Mouse (Mus musculus) lung, adult 2 months (tissue): ENCODE results near the gene Trp53. TPM values are rescaled to one million over a fixed set of nuclear protein-coding genes. Genes with fewer than 3 reads are reported as not detected.
"Not testable (repeated sequence)": the region's sequence is repeated elsewhere in the genome, so short reads cannot be mapped to it uniquely, and the experiment has no call there.

Experiments
- DNase-seq: peaks from one replicate; pipeline ENCODE4 v3.0.0; 2022
- H3K4me1 ChIP-seq: fragments of 200-500 bp; 2 replicates; pipeline ENCODE4 v1.6.1; 2011; ENCODE audit warnings: low read length; ENCODE audit not compliant: control insufficient read depth, insufficient read depth
- H3K4me3 ChIP-seq: fragments of 200-500 bp; replicated peaks from 2 replicates; pipeline ENCODE3; 2011; ENCODE audit warnings: low read depth, mild to moderate bottlenecking, control low read depth, low read length; ENCODE audit errors: extremely low read depth
- CTCF ChIP-seq: fragments of 200-500 bp; IDR thresholded peaks from 2 replicates; pipeline ENCODE4 v1.5.1; 2011; ENCODE audit warnings: mild to moderate bottlenecking, low read length, control low read depth; ENCODE audit not compliant: insufficient read depth
- POLR2A ChIP-seq: fragments of 200-500 bp; IDR thresholded peaks from 2 replicates; pipeline ENCODE4 v1.6.1; 2011; ENCODE audit warnings: low read depth, mild to moderate bottlenecking, control low read depth, low read length, borderline replicate concordance; ENCODE audit errors: extremely low read depth
- WGBS: fragments of 180-500 bp; shearing (Covaris S2); methylation state at CpG from one replicate; pipeline ENCODE4 v1.1.7; 2018; 5-methylcytosine and 5-hydroxymethylcytosine counted together
- polyA plus RNA-seq: library from polyadenylated mRNA; depleted of rRNA; stranded (reverse); fragments of >200 nt; gene quantifications from 2 replicates; pipeline ENCODE4 v1.2.3, GENCODE M21; 2012; rRNA removed

Trp53 gene
- 66.8 and 75.0 TPM in 2 replicates for polyA plus RNA-seq

GRCm38 (mm10) chr11:69580091-69580514 is at the start of gene Trp53, which contains the start of gene Wrap53:
TSS of gene Trp53 (plus strand) at chr11:69580359.
TSS of gene Wrap53 (minus strand) at chr11:69580255.
- TF ChIP-seq CTCF (no peak), POLR2A (peak; percentile 84; the same call in 1 of the 2 replicates)
- peak within 1 kb of the TSS; percentile 91 for H3K4me3 ChIP-seq
- peak; percentile 87 for DNase-seq
- under 1% methylated on average over 13 of the region's 13 CpGs for WGBS
- peaks cover 10% of the 10 kb centered on the region for H3K4me1 ChIP-seq

- H3K4me3 ChIP-seq, DNase-seq, H3K4me1 ChIP-seq: not testable (repeated sequence)
- WGBS = 86% methylated on average over 6 of the region's 6 CpGs
These were observed 49.4 kb upstream of the Trp53 start for GRCm38 (mm10) chr11:69530755-69531154.

- Histone ChIP-seq H3K4me3 (no peak overlapping the region), H3K4me1 (no peaks in the 10 kb centered on the region)
- TF ChIP-seq POLR2A = no peak
- no peak for TF ChIP-seq CTCF
- 73% methylated on average over 7 of the region's 7 CpGs for WGBS
- DNase-seq = no peak
These were observed 47.5 kb upstream of the Trp53 start for GRCm38 (mm10) chr11:69532480-69533150.

- Histone ChIP-seq H3K4me3 (no peak overlapping the region), H3K4me1 (no peaks in the 10 kb centered on the region)
- DNase-seq = no peak
- TF ChIP-seq POLR2A (no peak), CTCF (no peak)
- 68% methylated on average over 1 of the region's 1 CpGs for WGBS
These were observed 45.2 kb upstream of the Trp53 start for GRCm38 (mm10) chr11:69534990-69535389.

GRCm38 (mm10) chr11:69540700-69541099 is 39.5 kb upstream of the Trp53 start:
- no peak for DNase-seq
- Histone ChIP-seq H3K4me3 (no peak overlapping the region), H3K4me1 (no peaks in the 10 kb centered on the region)
- WGBS = 90% methylated on average over 2 of the region's 2 CpGs
- TF ChIP-seq POLR2A (no peak), CTCF (no peak)

- DNase-seq, H3K4me1 ChIP-seq: not testable (repeated sequence)
- 34% methylated on average over 3 of the region's 3 CpGs for WGBS
These were observed 38.4 kb upstream of the Trp53 start for GRCm38 (mm10) chr11:69541741-69542140.

GRCm38 (mm10) chr11:69543598-69543997 is 36.6 kb upstream of the Trp53 start:
- no peak for DNase-seq
- H3K4me1 ChIP-seq = peaks cover 4% of the 10 kb centered on the region; the same call in 1 of the 2 replicates
- no peak for TF ChIP-seq CTCF
- no peak for TF ChIP-seq POLR2A
- 55% methylated on average over 3 of the region's 3 CpGs for WGBS
- H3K4me3 ChIP-seq = no peak overlapping the region

More at GRCm38 (mm10) chr11:69541741-69542140, 38.4 kb upstream of the Trp53 start:
- H3K4me3 ChIP-seq = not testable (repeated sequence)

- Histone ChIP-seq H3K4me1 (peaks cover 4% of the 10 kb centered on the region; the same call in 1 of the 2 replicates), H3K4me3 (peak overlapping the region; percentile 60)
- no peak for DNase-seq
- TF ChIP-seq POLR2A (no peak), CTCF (no peak)
- WGBS = 32% methylated on average over 7 of the region's 7 CpGs
These were observed 34.2 kb upstream of the Trp53 start for GRCm38 (mm10) chr11:69545957-69546356.

- H3K4me3 ChIP-seq = peak overlapping the region; percentile 60
- under 1% methylated on average over 44 of the region's 44 CpGs for WGBS
- peak; percentile 22; the same call in 1 of the 2 replicates for TF ChIP-seq CTCF
- no peak for TF ChIP-seq POLR2A
- H3K4me1 ChIP-seq = peaks cover 4% of the 10 kb centered on the region; the same call in 1 of the 2 replicates
- DNase-seq = peak; percentile 73
These were observed 33.6 kb upstream of the Trp53 start for GRCm38 (mm10) chr11:69546423-69547053.

- Histone ChIP-seq H3K4me1 (peaks cover 4% of the 10 kb centered on the region; the same call in 1 of the 2 replicates), H3K4me3 (no peak overlapping the region)
- peak; percentile 51 for DNase-seq
- TF ChIP-seq POLR2A (no peak), CTCF (peak; percentile 34; the same call in 1 of the 2 replicates)
- WGBS = 3% methylated on average over 15 of the region's 15 CpGs
These were observed 33.1 kb upstream of the Trp53 start for GRCm38 (mm10) chr11:69547071-69547470.
